Mouse (Mus musculus): ENCODE measurements around the gene Tram1l1.

GRCm38 (mm10) chr3:124271229-124271628, 49.4 kb upstream of the Tram1l1 start:
- TF ChIP-seq EP300 (IDR thresholded peaks at IDR 0.05; ENCODE audit: low read depth) (no peak), CTCF (IDR thresholded peaks at IDR 0.05; ENCODE audit: low read depth) (no peak)
